Mouse (Mus musculus) midbrain, embryonic 11.5 days (tissue): Measurements from ENCODE around the gene Mfsd2a. TPM values are rescaled to one million over a fixed set of nuclear protein-coding genes. Genes with fewer than 3 reads are reported as not detected.

Experiments used
- ATAC-seq: fragments of 200-750 bp; cut with Nextera tagmentation; 2 replicates; pipeline ENCODE4 v1.8.0; 2017; ENCODE audit warnings: moderate TSS enrichment, moderate library complexity; ENCODE audit not compliant: low FRiP score
- DNase-seq: peaks from one replicate; pipeline ENCODE4 v3.0.0; 2015; ENCODE audit warnings: low spot score; ENCODE audit errors: missing footprints
- H3K27ac ChIP-seq: fragments of 300-500 bp; sonication (generic); 2 replicates; pipeline ENCODE4 v1.5.1; 2014; ENCODE audit warnings: low read depth, low read length
- H3K27me3 ChIP-seq: fragments of 300-500 bp; sonication (generic); 2 replicates; pipeline ENCODE4 v1.6.1; 2014; ENCODE audit warnings: mild to moderate bottlenecking, low read length, moderate library complexity, mixed read lengths; ENCODE audit not compliant: control insufficient read depth, insufficient read depth
- H3K36me3 ChIP-seq: fragments of 300-500 bp; sonication (generic); 2 replicates; pipeline ENCODE4 v1.6.1; 2014; ENCODE audit warnings: mild to moderate bottlenecking, low read length, moderate library complexity, mixed read lengths; ENCODE audit not compliant: control insufficient read depth, insufficient read depth
- H3K4me1 ChIP-seq: fragments of 300-500 bp; sonication (generic); 2 replicates; pipeline ENCODE4 v1.6.1; 2014; ENCODE audit warnings: low read length; ENCODE audit not compliant: control insufficient read depth, insufficient read depth
- H3K4me2 ChIP-seq: fragments of 300-500 bp; sonication (generic); 2 replicates; pipeline ENCODE4 v1.6.1; 2014; ENCODE audit warnings: mild to moderate bottlenecking, moderate library complexity
- H3K4me3 ChIP-seq: fragments of 300-500 bp; sonication (generic); 2 replicates; pipeline ENCODE4 v1.5.1; 2014; ENCODE audit warnings: low read depth, low read length
- H3K9ac ChIP-seq: fragments of 300-500 bp; sonication (generic); 2 replicates; pipeline ENCODE4 v1.6.1; 2014; ENCODE audit warnings: low read length
- H3K9me3 ChIP-seq: fragments of 300-500 bp; sonication (generic); 2 replicates; pipeline ENCODE4 v1.6.1; 2016; ENCODE audit warnings: low read length; ENCODE audit not compliant: control insufficient read depth
- WGBS: fragments of 180-500 bp; shearing (Covaris S2); extraction: QIAGEN DNeasy Blood & Tissue Kit; methylation state at CpG from one replicate; pipeline ENCODE4 v1.1.7; 2014; 5-methylcytosine and 5-hydroxymethylcytosine counted together
- polyA plus RNA-seq: library from polyadenylated mRNA; unstranded; fragments of >200 nt; fragmentation: Nextera tagmentation; extraction: Ambion mirVana; gene quantifications from 2 replicates; pipeline ENCODE4 v1.2.1, GENCODE M21; 2014

Mfsd2a gene
- polyA plus RNA-seq, 1 experiment from 2014 or later, result 27.2 TPM

- Histone ChIP-seq H3K4me1 (peaks cover 13% of the 10 kb centered on the region), H3K9ac (no peak overlapping the region), H3K4me2 (no peak overlapping the region), H3K9me3 (peaks cover 3% of the 10 kb centered on the region; the same call in 1 of the 2 replicates), H3K36me3 (no peaks in the 10 kb centered on the region), H3K27ac (no peak overlapping the region), H3K27me3 (no peaks in the 10 kb centered on the region), H3K4me3 (no peak overlapping the region)
- 69% methylated on average over 5 of the region's 5 CpGs for WGBS
- ATAC-seq, result no peak
- no peak for DNase-seq
Measured at GRCm38 (mm10) chr4:122912613-122913012, 48.4 kb downstream of the Mfsd2a start.

GRCm38 (mm10) chr4:122910577-122910976, 50.4 kb downstream of the Mfsd2a start:
- Histone ChIP-seq H3K9me3 (peaks cover 3% of the 10 kb centered on the region; the same call in 1 of the 2 replicates), H3K4me2 (no peak overlapping the region), H3K27ac (no peak overlapping the region), H3K4me1 (peaks cover 13% of the 10 kb centered on the region), H3K4me3 (no peak overlapping the region), H3K9ac (no peak overlapping the region), H3K36me3 (no peaks in the 10 kb centered on the region), H3K27me3 (no peaks in the 10 kb centered on the region)
- ATAC-seq (no peak), DNase-seq (no peak)
- 49% methylated on average over 6 of the region's 6 CpGs for WGBS

DNA sequence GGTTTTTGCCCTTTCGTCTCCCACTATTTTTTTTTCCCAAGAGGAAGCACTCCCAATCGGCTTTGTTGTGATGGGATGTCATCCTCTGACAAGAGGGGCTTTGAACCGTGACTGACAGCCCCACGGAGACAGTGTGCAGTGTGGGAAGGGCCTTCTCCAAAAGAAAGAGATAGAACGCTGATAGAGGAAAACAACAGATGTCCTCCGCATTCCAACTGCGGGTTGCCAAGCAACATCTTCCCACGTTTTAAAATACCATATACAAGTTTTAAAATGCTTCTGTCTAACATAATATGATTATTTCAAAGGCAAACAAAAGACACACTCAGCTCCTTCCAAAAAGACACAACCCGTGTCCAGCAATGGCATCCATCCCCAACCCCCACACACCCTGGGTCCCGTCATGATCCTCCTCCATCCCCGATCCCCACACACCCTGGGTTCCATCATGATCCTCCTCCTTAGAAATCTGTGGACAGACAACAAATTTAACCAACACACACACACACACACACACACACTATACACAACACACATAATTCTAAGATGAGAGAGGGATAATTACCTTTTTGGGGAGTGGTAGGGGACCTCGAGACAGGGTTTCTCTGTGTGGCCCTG, 51.3 kb downstream of the Mfsd2a start:
- no peak overlapping the region for H3K4me3 ChIP-seq

GRCm38 (mm10) chr4:122905359-122905758, 55.6 kb downstream of the Mfsd2a start:
- Histone ChIP-seq H3K4me1 (peaks cover 13% of the 10 kb centered on the region), H3K36me3 (no peaks in the 10 kb centered on the region), H3K9me3 (no peaks in the 10 kb centered on the region), H3K4me2 (no peak overlapping the region), H3K27me3 (no peaks in the 10 kb centered on the region), H3K9ac (no peak overlapping the region), H3K27ac (no peak overlapping the region), H3K4me3 (no peak overlapping the region)
- no peak for DNase-seq
- ATAC-seq, result no peak
- 90% methylated on average over 10 of the region's 10 CpGs for WGBS

More for the DNA sequence above, 51.3 kb downstream of the Mfsd2a start:
- peaks cover 13% of the 10 kb centered on the region for H3K4me1 ChIP-seq
- peaks cover 3% of the 10 kb centered on the region; the same call in 1 of the 2 replicates for H3K9me3 ChIP-seq
- no peak overlapping the region; the same call in 1 of the 2 replicates for H3K27ac ChIP-seq
- H3K36me3 ChIP-seq, result no peaks in the 10 kb centered on the region
- DNase-seq (peak; percentile 91), ATAC-seq (peak; percentile 92)
- peak overlapping the region; percentile 27 for H3K4me2 ChIP-seq
- no peak overlapping the region for H3K9ac ChIP-seq
- no peaks in the 10 kb centered on the region for H3K27me3 ChIP-seq
- WGBS, result 20% methylated on average over 12 of the region's 12 CpGs

DNA sequence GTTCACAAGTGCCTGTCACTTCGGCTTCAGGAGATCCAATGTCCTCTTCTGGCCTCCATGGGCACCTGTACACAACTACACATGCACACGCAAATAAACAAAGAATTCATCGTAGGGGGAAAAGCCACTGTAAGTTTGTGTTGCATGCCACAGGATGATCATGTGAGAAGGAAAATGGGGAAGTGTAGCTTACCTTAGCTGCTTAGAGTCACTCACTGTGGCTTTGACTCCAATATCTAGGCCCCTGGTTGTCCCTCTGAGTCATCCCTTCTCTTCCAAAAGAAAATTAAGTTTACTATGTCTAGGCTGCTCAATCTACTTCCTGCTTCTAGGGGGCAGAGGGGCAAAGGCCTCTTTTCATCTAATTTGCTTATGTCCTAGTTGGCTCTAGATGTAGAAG, 57.3 kb downstream of the Mfsd2a start:
- no peaks in the 10 kb centered on the region for H3K27me3 ChIP-seq
- DNase-seq, result no peak
- H3K36me3 ChIP-seq, result no peaks in the 10 kb centered on the region
- H3K9ac ChIP-seq, result no peak overlapping the region
- WGBS, result 91% methylated on average over 3 of the region's 3 CpGs
- no peak for ATAC-seq
- peaks cover 3% of the 10 kb centered on the region for H3K4me1 ChIP-seq
- H3K4me2 ChIP-seq, result no peak overlapping the region
- H3K27ac ChIP-seq, result no peak overlapping the region
- no peak overlapping the region for H3K4me3 ChIP-seq
- no peaks in the 10 kb centered on the region for H3K9me3 ChIP-seq

GRCm38 (mm10) chr4:122902156-122902555, 58.8 kb downstream of the Mfsd2a start:
- DNase-seq (no peak), ATAC-seq (no peak)
- no peak overlapping the region for H3K9ac ChIP-seq
- H3K4me2 ChIP-seq, result no peak overlapping the region
- no peaks in the 10 kb centered on the region for H3K9me3 ChIP-seq
- H3K27me3 ChIP-seq, result no peaks in the 10 kb centered on the region
- no peak overlapping the region for H3K4me3 ChIP-seq
- H3K4me1 ChIP-seq, result no peaks in the 10 kb centered on the region
- H3K27ac ChIP-seq, result no peak overlapping the region
- WGBS, result 37% methylated on average over 6 of the region's 6 CpGs
- no peaks in the 10 kb centered on the region for H3K36me3 ChIP-seq

GRCm38 (mm10) chr4:122898313-122898712, 62.7 kb downstream of the Mfsd2a start:
- Histone ChIP-seq H3K9me3 (no peaks in the 10 kb centered on the region), H3K27me3 (no peaks in the 10 kb centered on the region), H3K4me3 (no peak overlapping the region), H3K4me1 (no peaks in the 10 kb centered on the region), H3K27ac (no peak overlapping the region), H3K4me2 (no peak overlapping the region), H3K36me3 (no peaks in the 10 kb centered on the region), H3K9ac (no peak overlapping the region)
- peak; percentile 55; the same call in 1 of the 2 replicates for ATAC-seq
- peak; percentile 96 for DNase-seq
- WGBS, result 14% methylated on average over 5 of the region's 5 CpGs

DNA sequence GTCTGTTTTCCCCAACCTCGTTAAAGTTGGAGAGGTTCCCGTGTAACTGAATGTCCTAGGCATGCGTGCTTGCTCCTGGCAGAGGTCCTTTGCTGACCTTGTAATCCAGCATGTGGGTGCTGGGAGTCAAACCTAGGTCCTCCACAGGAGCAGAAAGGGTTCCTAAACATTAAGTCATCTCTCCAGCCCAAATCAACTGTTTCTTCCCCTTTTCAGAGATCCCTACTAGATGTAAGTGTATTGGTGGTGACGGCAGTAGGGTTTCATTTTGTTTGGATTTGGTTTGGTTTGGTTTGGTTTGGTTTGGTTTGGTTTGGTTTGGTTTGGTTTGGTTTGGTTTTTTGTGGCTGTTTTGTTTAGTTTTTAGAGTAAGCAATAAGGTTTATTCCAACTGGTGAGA, 63.2 kb downstream of the Mfsd2a start:
- no peaks in the 10 kb centered on the region for H3K4me1 ChIP-seq
- no peak for ATAC-seq

More for the DNA sequence above, 63.2 kb downstream of the Mfsd2a start:
- 85% methylated on average over 4 of the region's 4 CpGs for WGBS
- Histone ChIP-seq H3K36me3 (no peaks in the 10 kb centered on the region), H3K9ac (no peak overlapping the region), H3K4me3 (no peak overlapping the region), H3K9me3 (no peaks in the 10 kb centered on the region), H3K27ac (no peak overlapping the region), H3K27me3 (no peaks in the 10 kb centered on the region), H3K4me2 (no peak overlapping the region)
- no peak for DNase-seq
